Mouse (Mus musculus): ENCODE results near the gene Notch2.

DNA sequence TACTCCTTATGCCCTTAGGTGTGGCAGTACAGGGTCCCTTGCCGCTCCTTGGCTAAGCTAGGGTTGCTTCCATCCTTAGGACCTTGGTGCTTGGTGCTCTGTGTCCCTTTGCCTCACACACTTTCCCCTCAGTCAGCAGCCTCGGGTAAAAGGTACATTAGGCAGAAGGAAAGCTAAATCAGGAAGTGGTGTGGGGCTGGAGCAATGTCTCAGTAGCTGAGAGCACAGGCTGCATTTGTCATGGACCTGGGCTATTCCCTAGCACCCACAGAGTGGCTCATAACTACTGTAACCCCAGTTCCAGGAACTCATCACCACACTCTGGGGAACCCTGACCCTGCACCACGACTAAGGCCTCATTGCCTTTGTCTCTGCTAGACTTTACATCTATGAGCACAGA is 53.1 kb downstream of the Notch2 start:
- no peak for TF ChIP-seq CTCF (IDR thresholded peaks at IDR 0.05; ENCODE audit: low read depth)
- TF ChIP-seq EP300 (optimal IDR thresholded peaks at IDR 0.05), result no peak

Measured in stomach, postnatal 0 days (tissue).